Mouse (Mus musculus) cortical plate, adult 2 months (tissue): Measurements from ENCODE around the gene Pax1. TPM values are rescaled to one million over a fixed set of nuclear protein-coding genes. Genes with fewer than 3 reads are reported as not detected.

Experiments
- H3K27ac ChIP-seq: fragments of 200-500 bp; 2 replicates; pipeline ENCODE4 v1.5.1; 2012; ENCODE audit warnings: low read length, control low read depth, inconsistent platforms; ENCODE audit not compliant: insufficient read depth
- H3K4me1 ChIP-seq: fragments of 200-500 bp; 2 replicates; pipeline ENCODE4 v1.6.1; 2011; ENCODE audit warnings: low read length; ENCODE audit not compliant: control insufficient read depth, insufficient read depth
- H3K4me3 ChIP-seq: fragments of 200-500 bp; 2 replicates; pipeline ENCODE4 v1.5.1; 2011; ENCODE audit warnings: mild to moderate bottlenecking, low read length, control low read depth; ENCODE audit not compliant: insufficient read depth
- CTCF ChIP-seq: fragments of 200-500 bp; IDR thresholded peaks from 2 replicates; pipeline ENCODE4 v1.5.1; 2011; ENCODE audit warnings: mild to moderate bottlenecking, control low read depth, low read length; ENCODE audit not compliant: insufficient read depth; ENCODE audit errors: extremely low read depth
- POLR2A ChIP-seq: fragments of 200-500 bp; IDR thresholded peaks from 2 replicates; pipeline ENCODE4 v1.6.1; 2011; ENCODE audit warnings: mild to moderate bottlenecking, low read length, control low read depth; ENCODE audit not compliant: insufficient read depth; ENCODE audit errors: extremely low read depth
- polyA plus RNA-seq: library from polyadenylated mRNA; depleted of rRNA; stranded (reverse); fragments of >200 nt; gene quantifications from 2 replicates; pipeline ENCODE4 v1.2.3, GENCODE M21; 2012

Gene Pax1
- polyA plus RNA-seq, 1 experiment, result not detected

DNA sequence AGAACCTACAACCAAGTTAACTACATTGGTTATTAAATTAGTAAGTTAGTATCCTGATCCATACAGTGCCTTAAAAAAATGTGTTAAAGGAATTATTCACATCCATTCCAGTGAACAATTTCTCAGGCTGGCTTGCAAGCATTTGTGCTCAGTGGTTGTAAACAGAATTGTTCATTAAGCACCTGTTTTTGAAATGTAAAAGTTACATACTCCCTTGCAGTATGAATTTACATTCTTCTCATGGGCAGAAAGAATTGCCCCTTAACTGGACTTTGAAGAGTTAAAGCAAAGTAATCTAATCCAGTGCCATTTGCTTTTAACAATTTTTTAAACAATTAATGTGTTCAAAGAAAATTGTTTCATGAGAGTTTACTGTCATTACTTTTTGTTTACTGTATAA, 9.6 kb downstream of the Pax1 start:
- no peak overlapping the region for H3K4me3 ChIP-seq
- no peak overlapping the region for H3K27ac ChIP-seq
- TF ChIP-seq CTCF, result no peak
- no peak for TF ChIP-seq POLR2A

DNA sequence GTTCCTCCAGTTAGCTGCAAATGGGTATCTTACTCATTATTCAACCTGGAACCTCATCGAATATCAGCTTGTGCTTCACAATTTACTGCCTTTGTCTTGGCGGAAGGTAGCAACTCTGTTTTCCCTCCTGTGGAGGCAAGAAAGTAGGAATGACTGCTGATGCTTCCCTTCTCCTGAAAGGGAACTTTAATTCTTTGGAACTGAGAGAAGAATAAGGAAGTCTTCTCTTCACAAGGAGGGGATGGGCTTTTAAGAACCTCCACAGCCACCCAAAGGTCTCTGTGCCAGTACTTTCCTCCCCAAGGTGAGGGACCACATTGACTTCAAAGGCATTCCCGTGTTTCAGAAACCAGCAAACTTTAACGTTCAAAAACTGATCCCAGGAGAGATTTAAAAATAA, 10.1 kb downstream of the Pax1 start:
- Histone ChIP-seq H3K27ac (no peak overlapping the region), H3K4me3 (no peak overlapping the region), H3K4me1 (no peaks in the 10 kb centered on the region)
- TF ChIP-seq POLR2A (no peak), CTCF (no peak)

More for the DNA sequence above, 9.6 kb downstream of the Pax1 start:
- H3K4me1 ChIP-seq, result no peaks in the 10 kb centered on the region

DNA sequence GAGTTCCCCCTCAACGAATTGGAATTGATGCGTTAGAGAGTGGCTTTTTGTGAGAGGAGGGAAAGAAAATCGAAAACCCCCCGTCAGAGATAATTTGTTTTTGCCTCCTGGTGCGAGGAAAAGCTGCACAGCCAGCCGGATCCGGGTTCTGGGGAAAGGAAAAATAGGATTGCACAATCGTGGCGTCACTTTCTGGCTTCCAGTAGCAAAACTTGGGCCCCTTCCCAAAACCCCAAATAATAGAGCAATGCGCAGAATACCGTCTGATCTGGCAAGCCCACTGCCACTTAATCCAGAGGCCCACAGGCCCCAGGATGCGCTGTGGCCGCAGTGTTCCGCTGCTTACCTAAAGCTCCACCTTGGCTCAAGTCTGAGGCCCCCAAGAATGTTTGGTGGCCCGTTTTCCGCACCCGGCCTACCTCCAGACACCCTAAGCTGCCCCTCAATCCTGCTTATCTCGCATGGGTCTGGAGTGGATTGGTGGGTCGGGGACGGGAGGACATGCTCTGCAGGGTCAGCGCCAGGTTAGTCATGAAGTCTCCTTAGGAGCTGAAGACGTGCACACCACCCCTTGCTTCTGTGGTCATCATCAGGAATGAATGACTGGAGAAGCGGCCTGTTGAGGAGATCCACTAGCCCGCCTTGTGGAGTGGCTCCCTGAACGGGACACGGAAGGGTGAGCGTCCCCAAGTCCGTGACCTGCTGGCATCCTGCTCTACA, 11.4 kb downstream of the Pax1 start:
- no peaks in the 10 kb centered on the region for H3K4me1 ChIP-seq
- no peak for TF ChIP-seq POLR2A
- no peak for TF ChIP-seq CTCF
- no peak overlapping the region for H3K4me3 ChIP-seq
- no peak overlapping the region for H3K27ac ChIP-seq

DNA sequence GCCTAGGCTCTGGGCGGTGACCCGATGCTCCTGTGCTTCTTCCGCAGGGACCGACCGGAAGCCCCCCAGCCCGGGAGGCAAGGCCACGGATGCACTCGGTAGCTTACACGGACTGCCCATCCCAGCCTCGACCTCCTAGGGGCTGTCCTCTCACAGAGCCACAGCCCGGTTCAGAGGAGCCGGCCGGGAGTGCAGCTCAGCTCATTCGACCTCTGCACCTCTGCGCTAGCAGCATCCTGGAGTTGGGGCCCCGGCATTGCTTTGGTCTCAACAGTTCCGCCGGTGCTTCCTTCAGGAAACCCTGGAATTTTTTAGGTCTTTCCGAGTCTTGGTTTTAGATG, 11.9 kb downstream of the Pax1 start:
- TF ChIP-seq POLR2A, result no peak
- TF ChIP-seq CTCF, result no peak
- Histone ChIP-seq H3K4me1 (no peaks in the 10 kb centered on the region), H3K4me3 (no peak overlapping the region), H3K27ac (no peak overlapping the region)

DNA sequence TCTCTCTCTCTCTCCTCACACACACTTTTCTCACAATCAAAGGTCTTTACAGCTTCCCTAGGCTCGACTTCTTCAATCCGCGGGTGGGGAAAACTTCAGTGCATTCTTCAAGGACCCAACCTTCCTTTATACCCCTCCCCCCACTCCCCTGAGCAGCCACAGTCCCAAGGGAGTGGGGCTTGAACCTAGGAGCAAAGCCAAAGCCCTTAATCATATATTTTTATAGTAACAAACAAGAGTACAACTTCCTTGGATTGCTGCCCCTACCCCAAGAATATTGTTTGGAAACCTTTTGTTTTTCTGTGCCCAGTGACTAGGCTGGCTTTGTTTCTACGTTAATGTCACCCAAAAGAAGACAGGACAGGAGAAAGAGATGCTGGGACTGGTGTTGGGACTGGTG, 12.5 kb downstream of the Pax1 start:
- Histone ChIP-seq H3K4me3 (no peak overlapping the region), H3K27ac (no peak overlapping the region), H3K4me1 (no peaks in the 10 kb centered on the region)
- no peak for TF ChIP-seq CTCF
- no peak for TF ChIP-seq POLR2A

DNA sequence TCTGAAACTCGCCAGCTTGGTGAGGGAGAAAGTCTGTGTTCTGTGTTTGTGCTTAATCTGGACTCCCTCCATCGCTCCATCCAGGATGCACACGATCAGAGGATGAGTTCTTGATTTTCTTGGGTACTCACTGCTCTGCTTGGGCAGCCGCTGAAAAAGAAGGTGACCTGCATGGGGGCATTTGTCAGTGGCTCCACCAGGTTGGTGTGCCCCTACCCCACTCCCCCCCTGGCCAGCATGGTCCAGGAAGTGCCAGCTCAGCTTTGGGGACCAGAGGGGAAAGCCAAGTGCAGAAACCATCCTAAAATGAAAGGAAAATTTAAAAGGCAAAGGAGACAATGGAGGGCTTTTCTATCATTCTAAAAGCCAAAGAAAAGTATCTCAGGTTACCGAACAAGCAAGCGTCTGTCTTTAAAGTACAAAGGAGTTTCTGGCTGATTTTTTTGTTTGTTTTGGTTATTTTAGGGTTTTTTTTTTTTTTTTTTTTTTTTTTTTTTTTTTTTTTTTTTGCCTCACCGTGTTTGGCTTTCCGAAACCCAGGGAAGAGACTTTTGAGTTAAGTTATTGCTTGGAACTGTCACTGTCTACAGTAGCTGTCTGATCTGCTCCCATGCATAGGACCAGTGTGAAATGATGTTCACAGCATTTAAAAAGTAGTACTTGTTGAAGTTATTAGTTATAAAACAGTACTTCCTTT, 13.4 kb downstream of the Pax1 start:
- Histone ChIP-seq H3K27ac (no peak overlapping the region), H3K4me1 (no peaks in the 10 kb centered on the region), H3K4me3 (no peak overlapping the region)
- no peak for TF ChIP-seq POLR2A

DNA sequence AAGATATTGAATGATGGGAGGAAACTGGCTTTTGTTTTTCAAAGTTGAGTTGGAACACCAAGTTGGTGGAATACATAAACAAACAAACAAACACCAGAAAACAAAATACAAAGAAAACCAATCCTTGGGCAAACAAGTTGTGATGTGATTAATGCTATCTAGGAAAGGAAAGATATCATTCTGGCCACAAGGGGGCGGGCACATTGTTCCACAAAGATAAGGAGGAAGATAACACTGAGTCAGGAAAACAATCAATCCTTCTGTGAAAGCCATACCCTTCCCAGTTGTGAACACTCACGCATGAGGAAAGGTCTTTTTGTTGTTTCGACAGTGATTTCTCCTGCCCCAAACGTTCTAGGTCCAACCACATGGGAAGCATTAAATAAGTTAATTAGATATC, 17.2 kb downstream of the Pax1 start:
- Histone ChIP-seq H3K4me3 (no peak overlapping the region), H3K4me1 (no peaks in the 10 kb centered on the region), H3K27ac (no peak overlapping the region)
- TF ChIP-seq POLR2A (no peak), CTCF (peak; percentile 47)

DNA sequence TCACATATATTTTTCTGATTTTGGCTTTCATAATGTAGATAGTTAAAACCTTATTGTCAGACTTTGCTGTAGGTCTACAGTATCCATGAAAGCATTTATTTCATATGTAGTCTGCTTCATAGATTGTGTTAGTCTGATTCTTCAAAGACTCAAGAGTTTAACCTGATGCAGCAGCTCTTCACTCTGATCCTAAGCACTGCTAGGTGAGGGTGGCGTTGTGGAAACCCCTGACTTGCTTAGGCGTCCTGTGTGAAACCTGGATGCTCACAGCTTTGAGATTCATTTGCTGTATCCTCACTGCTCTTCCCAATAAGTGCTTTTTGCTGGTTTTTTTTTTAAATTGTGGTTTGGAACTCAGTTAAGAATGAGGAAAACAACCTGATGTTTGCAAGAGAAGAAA, 21.6 kb downstream of the Pax1 start:
- Histone ChIP-seq H3K27ac (no peak overlapping the region), H3K4me3 (no peak overlapping the region), H3K4me1 (no peaks in the 10 kb centered on the region)
- no peak for TF ChIP-seq POLR2A
- TF ChIP-seq CTCF, result no peak

DNA sequence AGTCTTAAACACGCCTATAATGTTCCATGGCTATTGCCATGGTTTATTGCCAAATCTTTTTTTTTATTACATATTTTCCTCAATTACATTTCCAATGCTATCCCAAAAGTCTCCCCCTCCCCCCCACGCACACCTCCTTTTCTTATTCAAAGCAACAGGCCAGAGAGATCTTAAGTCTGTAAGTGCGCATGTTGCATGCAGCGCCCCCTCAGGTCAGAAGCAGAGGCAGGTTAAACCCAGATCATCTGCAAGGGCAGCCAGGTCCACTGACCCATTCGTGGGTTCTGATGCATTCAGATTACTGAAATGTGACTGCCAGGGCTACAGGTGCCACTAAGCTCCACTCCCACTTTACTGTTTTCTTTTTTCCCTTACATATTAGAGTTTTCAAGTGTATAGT, 25.2 kb downstream of the Pax1 start:
- Histone ChIP-seq H3K4me1 (no peaks in the 10 kb centered on the region), H3K4me3 (no peak overlapping the region), H3K27ac (no peak overlapping the region)
- TF ChIP-seq CTCF, result no peak
- no peak for TF ChIP-seq POLR2A

DNA sequence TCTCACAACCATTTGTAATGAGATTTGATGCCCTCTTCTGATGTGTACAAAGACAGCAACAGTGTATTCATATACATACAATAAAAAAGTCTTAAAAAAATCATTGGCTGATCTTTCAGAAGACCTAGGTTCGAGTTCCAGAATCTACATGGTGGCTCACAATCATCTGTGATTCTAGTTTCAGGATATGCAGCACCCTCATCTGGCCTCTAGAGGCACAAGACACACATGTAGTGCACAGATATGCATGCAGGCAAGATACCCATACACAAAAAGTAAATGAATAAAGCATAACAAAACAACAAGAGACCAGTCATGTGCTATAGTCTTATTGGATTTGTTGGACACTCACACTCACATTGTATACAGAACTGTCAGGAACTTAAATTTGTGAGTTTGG, 47.6 kb downstream of the Pax1 start:
- H3K27ac ChIP-seq, result no peak overlapping the region
- no peak for TF ChIP-seq CTCF
- TF ChIP-seq POLR2A, result no peak
- H3K4me1 ChIP-seq, result no peaks in the 10 kb centered on the region
- no peak overlapping the region for H3K4me3 ChIP-seq
